Mouse (Mus musculus): ENCODE data around the gene Lman2.
A peak's percentile ranks its signal among the peaks of the same experiment; 100 is the strongest.

Lman2 gene

DNA sequence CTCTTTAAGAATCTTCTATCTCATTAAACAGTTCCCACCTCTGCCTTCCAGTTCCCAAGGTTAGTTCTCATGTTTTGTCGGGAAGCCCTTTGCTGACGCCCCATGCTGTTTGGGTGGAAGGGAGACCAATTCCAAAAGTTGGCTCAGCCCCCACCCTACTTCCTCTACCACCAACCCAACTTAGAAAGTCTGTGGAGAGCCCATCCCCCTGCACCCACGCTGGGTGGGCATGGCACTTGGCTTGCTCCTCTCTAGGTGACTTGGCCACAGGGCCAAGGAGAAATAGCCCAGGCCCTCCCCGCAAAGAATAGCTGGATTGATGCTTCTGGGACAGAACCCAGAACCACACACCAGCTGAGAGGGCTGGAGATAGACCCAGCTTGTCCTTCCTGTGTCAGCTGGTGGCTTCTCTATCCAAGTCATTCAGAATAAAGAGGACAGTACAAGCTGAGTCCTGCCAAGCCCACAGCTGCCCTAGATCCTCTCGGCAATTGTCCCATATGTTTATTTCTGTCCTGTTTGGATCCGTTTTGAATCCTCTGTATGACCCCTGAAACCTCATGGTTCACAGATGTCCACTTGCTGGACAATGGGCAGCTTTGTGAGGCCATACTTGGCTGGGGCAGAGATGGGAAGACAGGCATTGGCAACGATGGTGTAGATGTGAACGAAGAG, 8.6 kb upstream of the Lman2 start:
- DNase-seq (ENCODE audit: low read depth, low spot score), result no peak

DNA sequence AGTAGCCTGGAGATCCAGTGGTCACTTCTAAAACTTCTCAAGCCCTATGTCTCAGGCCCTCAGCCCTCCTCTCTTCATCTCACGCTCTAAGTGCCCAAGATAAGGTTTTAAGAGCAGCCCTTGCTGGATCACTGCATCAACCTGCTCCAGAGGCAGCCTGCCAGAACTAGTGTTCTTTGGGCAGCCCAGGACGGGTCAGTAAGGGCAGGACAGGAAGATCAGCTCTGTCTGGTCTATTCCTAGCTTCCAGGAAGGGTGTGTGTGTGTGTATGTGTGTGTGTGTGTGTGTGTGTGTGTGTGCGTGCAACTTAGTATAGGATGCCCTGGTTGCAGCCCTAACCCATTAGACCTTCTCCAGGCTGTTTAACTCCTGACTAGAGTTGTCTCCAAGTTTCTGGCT, 7.7 kb upstream of the Lman2 start:
- DNase-seq (ENCODE audit: low read depth, low spot score), result no peak

GRCm38 (mm10) chr13:55369531-55370114, 7.0 kb upstream of the Lman2 start, which contains the start of gene Rgs14:
Gene Rgs14, plus strand, starts transcription at chr13:55369732.
- DNase-seq (ENCODE audit: low read depth, low spot score), result peak; percentile 84

DNA sequence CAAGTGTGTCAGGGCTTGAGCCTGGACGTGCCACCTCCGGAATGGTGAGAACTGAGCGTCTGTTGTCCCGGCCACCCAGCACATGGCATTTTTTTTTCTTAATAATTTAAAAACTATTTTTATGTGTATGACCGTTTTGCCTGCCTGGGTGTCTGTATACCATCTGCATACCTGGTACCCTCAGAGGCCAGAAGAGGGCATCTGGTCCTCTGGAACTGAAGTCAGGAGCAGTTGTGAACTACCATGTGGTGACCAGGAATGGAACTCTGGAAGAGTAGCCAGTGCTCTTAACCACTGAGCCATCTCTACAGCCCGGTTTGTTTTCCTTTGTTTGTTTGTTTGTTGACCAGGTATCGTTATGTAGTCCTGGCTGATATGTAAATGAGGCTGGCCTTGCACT, 5.8 kb upstream of the Lman2 start:
- no peak for DNase-seq (ENCODE audit: low read depth, low spot score)

- DNase-seq (ENCODE audit: low read depth, low spot score), result no peak
Observed at GRCm38 (mm10) chr13:55361974-55362452, 570 bp downstream of the Lman2 start.

GRCm38 (mm10) chr13:55361145-55361544, 1.4 kb downstream of the Lman2 start:
- DNase-seq (ENCODE audit: low read depth, low spot score), result no peak

DNA sequence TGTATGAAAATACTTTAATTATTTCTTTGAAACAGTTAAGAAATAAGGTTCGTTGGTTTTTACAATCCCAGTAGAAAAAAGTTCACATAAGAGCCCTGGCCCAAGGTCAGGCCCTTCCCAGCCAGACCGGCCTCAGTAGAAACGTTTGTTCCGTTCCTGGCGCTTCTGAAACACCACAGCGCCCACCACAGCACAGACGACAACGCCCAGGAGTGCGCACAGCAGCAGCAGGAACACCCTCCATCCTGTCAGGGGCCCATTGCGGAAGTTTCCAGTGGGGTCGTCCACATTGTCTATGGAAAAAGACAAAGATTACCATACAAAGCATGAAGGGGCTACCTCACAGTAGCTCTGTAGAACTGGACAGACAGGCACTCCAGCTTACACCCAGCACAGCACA, 15.8 kb downstream of the Lman2 start:
- DNase-seq (ENCODE audit: low read depth, low spot score), result no peak

DNA sequence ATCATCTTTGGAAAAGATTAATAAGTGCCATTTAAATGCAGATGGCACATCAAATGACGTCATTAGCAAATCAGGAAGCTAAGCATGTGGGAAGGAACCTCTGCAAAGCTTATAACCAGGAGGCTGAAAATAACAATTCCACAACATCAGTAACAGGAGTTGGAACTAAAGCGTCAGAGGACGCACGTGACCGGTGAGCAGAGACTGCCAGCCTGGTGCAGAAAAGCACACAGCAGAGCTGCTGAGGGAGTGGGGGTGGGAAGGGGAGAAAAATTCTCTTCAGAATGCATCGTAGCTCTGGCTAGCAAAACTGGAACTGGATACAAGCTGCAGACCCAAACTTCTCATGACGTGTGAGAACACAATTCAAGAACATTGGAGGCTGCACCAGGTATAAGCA, 18.3 kb downstream of the Lman2 start:
- DNase-seq (ENCODE audit: low read depth, low spot score), result no peak

DNA sequence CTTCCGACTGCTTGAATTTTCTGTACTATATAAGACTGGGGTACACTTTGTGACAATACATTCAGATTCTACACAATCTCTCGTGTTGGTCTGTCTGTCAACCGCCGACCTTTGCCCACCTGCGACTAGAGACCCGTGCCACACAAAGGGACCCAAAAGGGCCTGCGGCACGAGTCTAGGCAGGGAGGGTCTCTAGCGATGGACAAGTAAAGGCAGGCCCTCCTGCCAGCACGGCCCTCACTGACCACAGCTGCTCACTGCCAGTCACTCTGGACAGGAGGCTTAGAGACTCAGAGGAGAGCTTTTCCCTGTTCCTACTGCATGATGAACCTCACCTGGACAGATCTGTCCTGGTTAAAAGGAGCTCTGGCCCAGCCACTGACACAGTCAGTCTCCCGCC, 20.1 kb downstream of the Lman2 start:
- DNase-seq (ENCODE audit: low read depth, low spot score), result no peak

- peak; percentile 38 for DNase-seq (ENCODE audit: low read depth, low spot score)
Observed at GRCm38 (mm10) chr13:55339259-55339658, 23.3 kb downstream of the Lman2 start.

- no peak for DNase-seq (ENCODE audit: low read depth, low spot score)
Observed at GRCm38 (mm10) chr13:55338131-55339054, 24.2 kb downstream of the Lman2 start.

DNA sequence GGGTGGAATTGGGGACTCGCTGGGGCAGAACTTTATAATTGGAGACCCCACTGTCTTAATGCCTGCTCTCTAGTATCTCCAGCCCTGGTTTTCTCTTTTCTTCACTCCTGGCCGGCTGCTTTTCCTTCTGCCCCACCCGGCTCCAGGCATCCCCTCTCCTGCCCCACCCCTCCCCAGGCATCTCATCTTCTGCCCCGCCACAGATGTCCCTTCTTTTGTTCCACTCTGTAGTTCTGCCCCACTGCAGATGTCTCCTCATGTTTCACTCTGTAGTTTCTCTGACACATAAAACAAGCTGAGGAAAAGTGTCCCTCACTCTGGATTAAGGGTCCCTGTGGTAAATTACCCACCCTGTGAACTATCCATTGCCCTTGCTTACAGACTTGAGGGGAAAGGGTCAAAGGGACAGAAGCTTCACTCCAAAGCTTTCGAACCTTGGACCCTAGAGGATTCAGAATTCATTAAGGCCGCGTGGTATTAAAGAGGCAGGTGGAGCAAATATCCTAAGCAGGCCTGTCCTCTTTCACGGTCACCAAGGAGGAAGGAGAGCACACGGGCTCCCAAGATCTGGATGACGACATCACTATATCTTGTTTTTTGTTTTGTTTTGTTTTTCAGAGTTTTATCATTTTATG, 25.1 kb downstream of the Lman2 start:
- no peak for DNase-seq (ENCODE audit: low read depth, low spot score)

- DNase-seq (ENCODE audit: low read depth, low spot score), result no peak
Observed at GRCm38 (mm10) chr13:55335701-55336100, 26.9 kb downstream of the Lman2 start.

DNA sequence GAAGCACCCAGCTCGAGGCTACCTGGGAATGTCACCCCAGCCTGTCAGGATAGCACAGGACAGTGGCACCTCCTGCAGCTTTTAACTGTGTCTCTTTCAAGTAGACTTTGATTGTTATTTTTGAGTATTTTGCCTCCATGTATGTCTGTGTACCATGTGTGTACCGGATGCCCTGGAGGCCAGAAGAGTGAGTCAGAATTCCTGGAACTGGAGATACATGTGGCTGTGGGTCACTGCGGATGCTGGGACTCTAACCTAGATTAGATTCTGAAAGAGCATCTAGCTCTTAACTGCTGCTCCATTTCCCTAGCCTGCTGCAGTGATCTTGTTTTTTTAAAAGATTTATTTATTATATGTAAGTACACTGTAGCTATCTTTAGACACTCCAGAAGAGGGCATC, 30.3 kb downstream of the Lman2 start:
- DNase-seq (ENCODE audit: low read depth, low spot score), result no peak

GRCm38 (mm10) chr13:55330567-55331400, 31.8 kb downstream of the Lman2 start:
- no peak for DNase-seq (ENCODE audit: low read depth, low spot score)

DNA sequence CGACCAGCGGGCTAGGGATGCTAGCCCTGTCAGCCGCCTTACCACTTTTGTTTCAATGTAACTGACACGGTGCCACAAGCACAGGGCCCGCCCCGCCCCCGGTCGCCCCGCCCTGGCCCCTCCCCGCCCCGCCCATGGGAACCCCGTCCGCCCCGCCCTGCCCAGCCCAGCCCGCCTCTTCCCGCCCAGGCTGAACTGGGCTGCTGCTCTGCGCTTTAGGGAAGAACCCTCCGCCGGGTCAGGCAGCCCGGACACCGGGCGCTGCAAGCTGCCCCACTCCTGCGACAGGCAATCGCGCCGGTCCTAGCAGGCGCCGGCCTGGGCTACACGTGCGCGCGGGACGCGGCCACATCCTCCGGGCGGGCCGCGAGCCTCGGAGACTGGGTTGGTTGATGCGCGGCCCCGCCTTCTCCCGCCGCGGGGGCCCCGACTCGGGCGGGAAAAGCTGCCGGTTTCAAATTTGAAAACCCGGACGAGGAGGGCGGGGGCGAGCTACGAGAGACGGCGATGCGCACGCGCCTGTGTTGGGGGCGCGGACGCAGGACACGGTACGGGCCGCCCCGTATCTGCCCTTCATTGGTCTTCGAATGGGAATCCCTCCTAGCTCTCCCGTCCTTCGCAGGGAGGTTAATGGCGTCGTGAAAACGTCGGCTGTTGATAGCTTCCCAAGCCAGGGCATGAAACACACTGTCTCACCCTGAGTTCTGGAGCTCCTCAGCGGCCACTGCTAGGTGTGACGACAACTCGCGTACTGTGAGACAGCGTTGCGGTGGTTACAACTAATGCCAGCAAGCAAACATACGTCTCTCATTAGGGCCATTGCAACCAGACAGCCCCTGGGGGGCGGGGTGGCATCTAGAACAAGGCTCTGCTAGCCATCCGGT, 32.7 kb downstream of the Lman2 start, which contains the start of gene Mxd3:
Gene Mxd3, minus strand, starts transcription at position 141 of the 884 bp plus-strand sequence.
- peak; percentile 89 for DNase-seq (ENCODE audit: low read depth, low spot score)

- no peak for DNase-seq (ENCODE audit: low read depth, low spot score)
Observed at GRCm38 (mm10) chr13:55329109-55329682, 33.4 kb downstream of the Lman2 start.

GRCm38 (mm10) chr13:55328641-55329040, 33.9 kb downstream of the Lman2 start:
- DNase-seq (ENCODE audit: low read depth, low spot score), result no peak

DNA sequence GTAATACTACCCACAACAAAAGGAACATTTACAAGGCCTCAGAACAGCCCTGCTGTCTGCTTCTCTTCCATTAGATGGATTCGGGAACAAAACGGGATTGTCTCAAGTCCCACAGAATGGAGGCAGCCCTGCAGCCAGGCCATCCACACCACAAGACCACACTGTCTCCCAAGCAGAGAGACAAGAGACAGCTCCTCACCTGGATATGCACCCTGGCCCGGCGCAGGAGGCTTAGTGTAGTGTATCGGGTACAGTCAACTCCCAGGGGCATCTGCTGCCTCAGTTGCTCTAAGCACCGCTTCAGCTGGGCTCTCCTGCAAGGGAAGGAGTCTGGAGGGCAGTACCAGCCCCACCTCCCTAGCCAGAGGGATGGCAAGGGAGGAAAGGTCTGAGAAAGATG, 34.4 kb downstream of the Lman2 start:
- DNase-seq (ENCODE audit: low read depth, low spot score), result no peak
